ENCODE assay signal across 47 mouse cellular contexts in genomic region chr7:127897542-127897941, GRCm38 (mm10). TPM values are rescaled to one million over a fixed set of nuclear protein-coding genes. Genes with fewer than 3 reads are reported as not detected.
"Had no signal": no experiment of that assay in that cellular context is flagged by ENCODE, and none has a peak within 500 bp of the region (broad histone marks: within the 10 kb centered on the region; RNA-seq: fewer than 3 reads in every experiment).

No protein-coding gene starts in this region.

- H3K36me3 ChIP-seq: midbrain, embryonic 15.5 days had no signal

- DNase-seq: left cerebral cortex, postnatal 4 days; liver, embryonic 13.5 days; liver, postnatal 0 days; lung, adult 18-20 months; lung, adult 2 months; lung, embryonic 14.5 days; lung, postnatal 10 days; lung, postnatal 14 days; lung, postnatal 36 days; lung, postnatal 4 days; midbrain, embryonic 14.5 days had no signal

- H3K27ac ChIP-seq: left cerebral cortex, adult 2 months; limb, embryonic 10.5 days; limb, embryonic 12.5 days; limb, embryonic 13.5 days; limb, embryonic 15.5 days; liver, embryonic 13.5 days; liver, embryonic 14.5 days; liver, embryonic 15.5 days; lung, embryonic 15.5 days; macrophage; midbrain, embryonic 10.5 days; midbrain, embryonic 12.5 days; midbrain, embryonic 13.5 days; midbrain, embryonic 15.5 days; neural tube, embryonic 12.5 days had no signal

- H3K27me3 ChIP-seq: limb, embryonic 15.5 days; liver, embryonic 13.5 days; liver, embryonic 15.5 days; lung, embryonic 15.5 days; megakaryocyte, embryonic 14.5 days; midbrain, embryonic 12.5 days; neural tube, embryonic 12.5 days had no signal

- H3K9ac ChIP-seq: limb, embryonic 12.5 days; limb, embryonic 13.5 days; limb, embryonic 15.5 days; liver, embryonic 13.5 days; liver, embryonic 14.5 days; liver, embryonic 15.5 days; liver, postnatal 0 days; lung, embryonic 14.5 days; lung, embryonic 15.5 days; midbrain, embryonic 12.5 days; midbrain, embryonic 13.5 days; midbrain, embryonic 15.5 days; neural tube, embryonic 12.5 days had no signal

- H3K4me3 ChIP-seq: left cerebral cortex, adult 2 months; limb, embryonic 10.5 days; limb, embryonic 12.5 days; limb, embryonic 13.5 days; limb, embryonic 15.5 days; liver, embryonic 13.5 days; liver, embryonic 15.5 days; lung, embryonic 15.5 days; megakaryocyte, embryonic 14.5 days; midbrain, embryonic 10.5 days; midbrain, embryonic 12.5 days; midbrain, embryonic 13.5 days; midbrain, embryonic 15.5 days; myocyte; neural tube, embryonic 12.5 days had no signal

- H3K4me2 ChIP-seq: limb, embryonic 12.5 days; limb, embryonic 13.5 days; limb, embryonic 15.5 days; liver, embryonic 11.5 days; liver, embryonic 13.5 days; liver, embryonic 15.5 days; lung, embryonic 14.5 days; lung, embryonic 15.5 days; midbrain, embryonic 11.5 days; midbrain, embryonic 12.5 days; midbrain, embryonic 13.5 days; midbrain, embryonic 15.5 days; neural tube, embryonic 12.5 days had no signal

- H3K9me3 ChIP-seq: limb, embryonic 10.5 days; limb, embryonic 12.5 days; limb, embryonic 13.5 days; limb, embryonic 15.5 days; liver, embryonic 13.5 days; liver, embryonic 15.5 days; lung, embryonic 15.5 days; megakaryocyte, embryonic 14.5 days; midbrain, embryonic 10.5 days; midbrain, embryonic 12.5 days; midbrain, embryonic 13.5 days; midbrain, embryonic 15.5 days; neural tube, embryonic 12.5 days had no signal

- ATAC-seq: liver, postnatal 0 days; lung, postnatal 0 days; midbrain, embryonic 13.5 days; midbrain, embryonic 15.5 days; midbrain, embryonic 16.5 days had no signal

RNA-seq across cellular contexts. Expression of gene Gm21974, which starts 2.3 kb away (rescaled TPM):
- total RNA-seq: left cerebral cortex, adult 2 months; left cerebral cortex, adult 8-10 months; left cerebral cortex, postnatal 10 days; left cerebral cortex, postnatal 14 days; left cerebral cortex, postnatal 25 days; left cerebral cortex, postnatal 36 days; left cerebral cortex, postnatal 4 days; liver, adult 2 months; megakaryocyte progenitor cell, adult 5-6 weeks; megakaryocyte, adult 5-6 weeks; megakaryocyte-erythroid progenitor cell, adult 5-6 weeks; monocyte, adult 5-6 weeks had no signal
- polyA plus RNA-seq: limb, embryonic 10.5 days; limb, embryonic 11.5 days; limb, embryonic 12.5 days; limb, embryonic 13.5 days; limb, embryonic 14.5 days; limb, embryonic 15.5 days; liver, adult 2 months; liver, embryonic 13.5 days; liver, embryonic 14.5 days; liver, embryonic 15.5 days; liver, embryonic 16.5 days; liver, postnatal 0 days; lung, adult 2 months; lung, embryonic 14.5 days; lung, embryonic 15.5 days; lung, embryonic 16.5 days; lung, postnatal 0 days; macrophage; midbrain, embryonic 10.5 days; midbrain, embryonic 11.5 days; midbrain, embryonic 12.5 days; midbrain, embryonic 13.5 days; midbrain, embryonic 14.5 days; midbrain, embryonic 15.5 days; midbrain, embryonic 16.5 days; midbrain, postnatal 0 days; myocyte; neural tube, embryonic 11.5 days; neural tube, embryonic 12.5 days had no signal

RNA-seq across cellular contexts. Expression of gene Prss53, which starts 6.8 kb away (rescaled TPM):
- total RNA-seq: megakaryocyte, adult 5-6 weeks; monocyte, adult 5-6 weeks had no signal
- polyA plus RNA-seq: macrophage had no signal
